9 mouse cellular contexts compared by ENCODE assay signal in genomic region chr8:83893915-83894314, GRCm38 (mm10). TPM values are rescaled to one million over a fixed set of nuclear protein-coding genes. Genes with fewer than 3 reads are reported as not detected.
A peak's percentile ranks its signal among the peaks of the same experiment; 100 is the strongest.
DNase-seq lines count a peak whose midpoint lies in the region; ATAC-seq and TF ChIP-seq lines count a peak whose summit lies in the region.
"Had no signal": no experiment of that assay in that cellular context is flagged by ENCODE, and none has a peak within 500 bp of the region (broad histone marks: within the 10 kb centered on the region; RNA-seq: fewer than 3 reads in every experiment).

No protein-coding gene starts in this region.

- TF ChIP-seq POLR2A in ES-Bruce4 (IDR thresholded peaks at IDR 0.05; ENCODE audit: insufficient read depth, low read length): no peak
- no peak for TF ChIP-seq POLR2A in thymus, adult 2 months (IDR thresholded peaks at IDR 0.05; ENCODE audit: control insufficient read depth, extremely low read depth, insufficient read depth, low read length, poor library complexity)

- peaks cover 2% of the 10 kb centered on the region; the same call in 1 of the 2 replicates for H3K27me3 ChIP-seq in hindbrain, embryonic 11.5 days (ENCODE audit: control insufficient read depth, insufficient read depth, low read length)
- peaks cover 26% of the 10 kb centered on the region for H3K27me3 ChIP-seq in hindbrain, embryonic 12.5 days
- no peaks in the 10 kb centered on the region for H3K27me3 ChIP-seq in ES-Bruce4 (ENCODE audit: control insufficient read depth, insufficient read depth, low read length, poor library complexity, severe bottlenecking)
- H3K27me3 ChIP-seq in thymus, adult 2 months (ENCODE audit: control insufficient read depth, insufficient read depth, low read length): no peaks in the 10 kb centered on the region

- H3K4me2 ChIP-seq in hindbrain, embryonic 11.5 days (replicated peaks; ENCODE audit: low read depth, low read length): no peak overlapping the region
- H3K4me2 ChIP-seq in hindbrain, embryonic 12.5 days (replicated peaks): no peak overlapping the region
- H3K4me2 ChIP-seq: embryonic facial prominence, embryonic 13.5 days had no signal

- 3% methylated on average over 5 of the region's 5 CpGs for WGBS in hindbrain, embryonic 11.5 days
- 2% methylated on average over 5 of the region's 5 CpGs for WGBS in hindbrain, embryonic 12.5 days
- WGBS in thymus, adult 2 months: 2% methylated on average over 5 of the region's 5 CpGs

- TF ChIP-seq EP300 in ES-Bruce4 (IDR thresholded peaks at IDR 0.05; ENCODE audit: insufficient read depth, low read depth, low read length): 0 out of 2 replicates have a peak, but pooled peaks have one; percentile 38

- no peak overlapping the region for H3K27ac ChIP-seq in hindbrain, embryonic 11.5 days (ENCODE audit: low read depth, low read length)
- H3K27ac ChIP-seq in hindbrain, embryonic 12.5 days: no peak overlapping the region
- no peak overlapping the region for H3K27ac ChIP-seq in ES-Bruce4 (ENCODE audit: insufficient read depth, low read length)
- no peak overlapping the region for H3K27ac ChIP-seq in thymus, adult 2 months (ENCODE audit: control insufficient read depth, insufficient read depth, low read length)
- H3K27ac ChIP-seq: embryonic facial prominence, embryonic 13.5 days had no signal

- no peak overlapping the region for H3K9ac ChIP-seq in hindbrain, embryonic 11.5 days (ENCODE audit: low read depth, low read length)
- no peak overlapping the region for H3K9ac ChIP-seq in hindbrain, embryonic 12.5 days
- no peak overlapping the region for H3K9ac ChIP-seq in ES-Bruce4 (ENCODE audit: low read depth, poor library complexity, severe bottlenecking)
- H3K9ac ChIP-seq: embryonic facial prominence, embryonic 13.5 days had no signal

- no peak for ATAC-seq in hindbrain, embryonic 11.5 days (ENCODE audit: low FRiP score)
- ATAC-seq in hindbrain, embryonic 12.5 days (ENCODE audit: low FRiP score): no peak

- intact Hi-C loops in left cerebral cortex, postnatal 14 days (cut with DNase I): no loop called here

- peak; percentile 98 for TF ChIP-seq CTCF in ES-Bruce4 (IDR thresholded peaks at IDR 0.05; ENCODE audit: low read depth, low read length)
- TF ChIP-seq CTCF in thymus, adult 2 months (IDR thresholded peaks at IDR 0.05; ENCODE audit: borderline replicate concordance, control insufficient read depth, extremely low read depth, insufficient read depth, low read length, poor library complexity): peak; percentile 93

- peak; percentile 79 for DNase-seq in hindbrain, embryonic 11.5 days (ENCODE audit: low spot score)
- DNase-seq in cerebellum, adult 18-20 months: peak; percentile 89 to 93
- peak; percentile 77 for DNase-seq in gastrocnemius, postnatal 10 days
- DNase-seq in left cerebral cortex, postnatal 14 days (ENCODE audit: low spot score in 2 of 2): peak; percentile 72 to 86
- peak; percentile 71 to 81 for DNase-seq in natural killer cell, adult 2 months (ENCODE audit: low spot score in 2 of 2)
- DNase-seq in thymus, adult 2 months: peak; percentile 83

- 0 out of 2 replicates have a peak, but pooled peaks cover 2% of the 10 kb centered on the region for H3K4me1 ChIP-seq in hindbrain, embryonic 11.5 days (replicated peaks; ENCODE audit: control insufficient read depth, insufficient read depth, low read length)
- H3K4me1 ChIP-seq in hindbrain, embryonic 12.5 days: peaks cover 19% of the 10 kb centered on the region
- H3K4me1 ChIP-seq in ES-Bruce4 (ENCODE audit: control insufficient read depth, insufficient read depth, low read length): no peaks in the 10 kb centered on the region
- peaks cover 2% of the 10 kb centered on the region; the same call in 1 of the 2 replicates for H3K4me1 ChIP-seq in thymus, adult 2 months (replicated peaks; ENCODE audit: control insufficient read depth, insufficient read depth, low read length)

- no peak overlapping the region for H3K4me3 ChIP-seq in hindbrain, embryonic 11.5 days (ENCODE audit: low read depth, low read length)
- H3K4me3 ChIP-seq in hindbrain, embryonic 12.5 days: no peak overlapping the region
- H3K4me3 ChIP-seq in ES-Bruce4 (ENCODE audit: low read depth, low read length): no peak overlapping the region
- no peak overlapping the region for H3K4me3 ChIP-seq in thymus, adult 2 months (ENCODE audit: control insufficient read depth, insufficient read depth, low read length)
- H3K4me3 ChIP-seq: embryonic facial prominence, embryonic 13.5 days had no signal

- no peaks in the 10 kb centered on the region for H3K36me3 ChIP-seq in hindbrain, embryonic 11.5 days (ENCODE audit: control insufficient read depth, insufficient read depth, low read length)
- H3K36me3 ChIP-seq in hindbrain, embryonic 12.5 days: no peaks in the 10 kb centered on the region
- H3K36me3 ChIP-seq in ES-Bruce4 (ENCODE audit: control insufficient read depth, insufficient read depth, low read length, poor library complexity, severe bottlenecking): no peaks in the 10 kb centered on the region
- no peaks in the 10 kb centered on the region for H3K36me3 ChIP-seq in thymus, adult 2 months (ENCODE audit: control insufficient read depth, insufficient read depth, low read length)
- H3K36me3 ChIP-seq: embryonic facial prominence, embryonic 13.5 days had no signal

- H3K9me3 ChIP-seq in hindbrain, embryonic 11.5 days (ENCODE audit: control insufficient read depth, low read length): no peaks in the 10 kb centered on the region
- no peaks in the 10 kb centered on the region for H3K9me3 ChIP-seq in hindbrain, embryonic 12.5 days (replicated peaks)
- no peaks in the 10 kb centered on the region for H3K9me3 ChIP-seq in ES-Bruce4 (replicated peaks; ENCODE audit: control insufficient read depth, insufficient read depth, low read length, poor library complexity, severe bottlenecking)
- H3K9me3 ChIP-seq: embryonic facial prominence, embryonic 13.5 days had no signal

RNA-seq across cellular contexts. Expression of gene Adgrl1, which starts 6.0 kb away (rescaled TPM):
- 19.9 and 23.7 TPM in 2 replicates for polyA plus RNA-seq in hindbrain, embryonic 11.5 days (2014; fragmentation: Nextera tagmentation; extraction: Ambion mirVana)
- 38.7 and 41.5 TPM in 2 replicates for polyA plus RNA-seq in hindbrain, embryonic 12.5 days (2016; fragmentation: Nextera tagmentation; extraction: Ambion mirVana)
- 64.0 and 64.7 TPM in 2 replicates for polyA plus RNA-seq in ES-Bruce4 (2011; ENCODE audit: insufficient read depth, insufficient read length, low read depth, missing spikeins)
- total RNA-seq in gastrocnemius, postnatal 10 days (2021): 10 to 100 TPM; 19.6 to 25.2 TPM
- total RNA-seq in left cerebral cortex, postnatal 14 days (2021): 100 to 1,000 TPM; 457 to 482 TPM
- 170 and 184 TPM in 2 replicates for polyA plus RNA-seq in thymus, adult 2 months (2012; rRNA removed)
